Mouse (Mus musculus): ENCODE data around the gene Sem1. TPM values are rescaled to one million over a fixed set of nuclear protein-coding genes. Genes with fewer than 3 reads are reported as not detected.
A peak's percentile ranks its signal among the peaks of the same experiment; 100 is the strongest.
"Not testable (repeated sequence)": the region's sequence is repeated elsewhere in the genome, so short reads cannot be mapped to it uniquely, and the experiment has no call there.

Gene Sem1
- polyA plus RNA-seq, 1 experiment from 2014 or later, result 218 TPM

DNA sequence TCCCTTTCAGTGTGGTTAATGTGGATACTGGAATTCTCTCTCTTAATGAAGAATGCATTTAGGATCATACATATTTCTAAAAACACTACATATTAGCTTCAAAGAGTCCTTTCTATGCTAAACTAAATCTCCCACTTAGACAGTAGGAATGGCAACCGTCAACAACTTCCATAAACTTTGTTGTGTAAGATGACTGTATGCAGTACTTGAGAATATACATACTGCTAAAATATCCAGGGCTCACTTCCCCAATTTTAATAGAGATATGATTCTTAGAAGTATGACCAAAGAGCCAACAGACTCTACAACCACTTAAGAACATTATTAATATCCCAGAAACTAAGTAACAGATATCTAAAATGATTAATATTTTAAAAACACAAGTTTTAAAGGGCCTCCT lies 20.8 kb downstream of the Sem1 start:
- Histone ChIP-seq H3K36me3 (peaks cover 19% of the 10 kb centered on the region), H3K4me2 (replicated peaks) (no peak overlapping the region), H3K27ac (no peak overlapping the region), H3K9me3 (replicated peaks) (no peaks in the 10 kb centered on the region), H3K4me3 (no peak overlapping the region), H3K27me3 (no peaks in the 10 kb centered on the region), H3K4me1 (no peaks in the 10 kb centered on the region), H3K9ac (no peak overlapping the region)
- no peak for ATAC-seq (ENCODE audit: low FRiP score)
- WGBS, result 100% methylated on average over 1 of the region's 1 CpGs

GRCm38 (mm10) chr6:6552006-6552405 lies 26.5 kb downstream of the Sem1 start:
- Histone ChIP-seq H3K36me3 (peaks cover 15% of the 10 kb centered on the region), H3K4me2 (replicated peaks) (no peak overlapping the region), H3K27me3 (no peaks in the 10 kb centered on the region), H3K4me3 (no peak overlapping the region), H3K9me3 (replicated peaks) (no peaks in the 10 kb centered on the region), H3K4me1 (no peaks in the 10 kb centered on the region), H3K27ac (no peak overlapping the region), H3K9ac (no peak overlapping the region)
- ATAC-seq (ENCODE audit: low FRiP score), result no peak
- WGBS, result 73% methylated on average over 6 of the region's 6 CpGs

GRCm38 (mm10) chr6:6547997-6548396 lies 30.5 kb downstream of the Sem1 start:
- Histone ChIP-seq H3K4me2 (replicated peaks) (no peak overlapping the region), H3K4me1 (no peaks in the 10 kb centered on the region), H3K4me3 (no peak overlapping the region), H3K36me3 (no peaks in the 10 kb centered on the region), H3K9ac (no peak overlapping the region), H3K27ac (no peak overlapping the region), H3K9me3 (replicated peaks) (no peaks in the 10 kb centered on the region), H3K27me3 (no peaks in the 10 kb centered on the region)
- ATAC-seq (ENCODE audit: low FRiP score), result no peak
- WGBS, result 79% methylated on average over 5 of the region's 5 CpGs

- H3K27ac ChIP-seq, result no peak overlapping the region
- 88% methylated on average over 4 of the region's 4 CpGs for WGBS
- no peak for ATAC-seq (ENCODE audit: low FRiP score)
- H3K4me1 ChIP-seq, result no peaks in the 10 kb centered on the region
- no peaks in the 10 kb centered on the region for H3K36me3 ChIP-seq
- H3K4me3 ChIP-seq, result no peak overlapping the region
- H3K4me2 ChIP-seq (replicated peaks), result no peak overlapping the region
- no peaks in the 10 kb centered on the region for H3K9me3 ChIP-seq (replicated peaks)
- 0 out of 2 replicates have a peak, but pooled peaks cover 3% of the 10 kb centered on the region for H3K27me3 ChIP-seq
- no peak overlapping the region for H3K9ac ChIP-seq
Observed at GRCm38 (mm10) chr6:6544255-6544645, 34.2 kb downstream of the Sem1 start.

DNA sequence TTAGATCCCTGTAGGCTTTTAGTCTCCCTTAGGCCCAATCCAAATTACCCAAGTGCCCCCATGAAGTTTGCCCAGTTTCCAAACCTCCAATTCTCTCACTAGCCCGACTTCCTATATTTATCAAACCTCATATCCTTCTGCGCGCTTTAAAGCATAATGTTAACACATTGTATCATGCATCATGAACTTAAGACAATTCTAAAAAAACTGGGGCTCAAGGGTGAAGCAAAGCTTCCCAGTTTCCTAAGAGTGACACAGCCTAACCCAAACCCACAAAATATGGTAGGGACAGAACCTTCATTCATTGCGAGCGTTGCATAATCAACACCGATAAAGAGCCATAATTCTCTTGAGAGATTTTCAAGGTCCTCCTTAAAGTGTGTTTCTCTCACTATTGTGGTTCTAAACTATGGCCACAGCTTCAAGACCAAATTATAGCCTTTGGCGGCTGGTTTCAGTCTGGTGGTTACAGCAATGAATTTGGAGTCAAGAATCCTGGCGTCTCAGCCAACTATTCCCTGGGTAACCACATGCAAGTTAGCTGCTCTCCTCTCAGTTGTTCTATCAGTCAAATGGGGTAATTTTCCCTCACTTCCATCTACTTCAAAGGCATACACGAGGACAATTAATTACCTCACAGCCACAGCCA lies 34.7 kb downstream of the Sem1 start:
- Histone ChIP-seq H3K27me3 (0 out of 2 replicates have a peak, but pooled peaks cover 3% of the 10 kb centered on the region), H3K4me3 (no peak overlapping the region), H3K36me3 (no peaks in the 10 kb centered on the region), H3K4me2 (replicated peaks) (no peak overlapping the region), H3K9me3 (replicated peaks) (no peaks in the 10 kb centered on the region), H3K9ac (no peak overlapping the region), H3K27ac (no peak overlapping the region), H3K4me1 (no peaks in the 10 kb centered on the region)
- 93% methylated on average over 9 of the region's 9 CpGs for WGBS
- no peak for ATAC-seq (ENCODE audit: low FRiP score)

DNA sequence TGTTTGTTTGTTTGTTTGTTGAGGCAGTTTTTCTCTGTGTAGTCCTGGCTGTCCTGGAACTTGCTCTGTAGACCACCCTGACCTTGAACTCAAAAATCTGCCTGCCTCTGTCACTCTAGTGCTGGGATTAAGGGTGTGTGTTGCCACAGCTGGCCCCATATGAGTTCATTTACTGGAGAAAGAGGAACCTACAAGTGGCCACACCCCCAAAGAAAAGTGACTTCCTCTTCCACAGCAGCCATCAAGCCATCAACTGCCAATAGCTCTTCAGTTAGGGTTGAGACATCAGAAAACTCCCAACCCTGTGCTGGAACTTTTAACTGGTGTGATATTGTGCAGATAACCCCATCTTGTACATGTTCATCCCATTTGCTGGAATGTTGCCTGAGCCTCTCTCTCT lies 36.3 kb downstream of the Sem1 start:
- Histone ChIP-seq H3K27me3 (0 out of 2 replicates have a peak, but pooled peaks cover 3% of the 10 kb centered on the region), H3K9me3 (replicated peaks) (no peaks in the 10 kb centered on the region)
- no peak for ATAC-seq (ENCODE audit: low FRiP score)

GRCm38 (mm10) chr6:6536781-6537466 lies 41.5 kb downstream of the Sem1 start:
- no peaks in the 10 kb centered on the region for H3K9me3 ChIP-seq (replicated peaks)
- H3K36me3 ChIP-seq, result no peaks in the 10 kb centered on the region
- peaks cover 17% of the 10 kb centered on the region for H3K27me3 ChIP-seq
- no peak overlapping the region for H3K4me2 ChIP-seq (replicated peaks)
- 34% methylated on average over 5 of the region's 5 CpGs for WGBS
- H3K4me3 ChIP-seq, result no peak overlapping the region
- H3K4me1 ChIP-seq, result no peaks in the 10 kb centered on the region
- H3K27ac ChIP-seq, result no peak overlapping the region
- no peak overlapping the region for H3K9ac ChIP-seq
- peak; percentile 58 for ATAC-seq (ENCODE audit: low FRiP score)

More for the DNA sequence above, 36.3 kb downstream of the Sem1 start:
- no peaks in the 10 kb centered on the region for H3K36me3 ChIP-seq
- no peaks in the 10 kb centered on the region for H3K4me1 ChIP-seq
- no peak overlapping the region for H3K4me3 ChIP-seq
- no peak overlapping the region for H3K4me2 ChIP-seq (replicated peaks)
- H3K27ac ChIP-seq, result no peak overlapping the region
- no peak overlapping the region for H3K9ac ChIP-seq

GRCm38 (mm10) chr6:6536359-6536758 lies 42.1 kb downstream of the Sem1 start:
- ATAC-seq (ENCODE audit: low FRiP score); H3K4me2 ChIP-seq (replicated peaks); H3K9ac ChIP-seq; H3K4me3 ChIP-seq; H3K4me1 ChIP-seq; H3K36me3 ChIP-seq; H3K9me3 ChIP-seq (replicated peaks); H3K27ac ChIP-seq: not testable (repeated sequence)
- peaks cover 21% of the 10 kb centered on the region for H3K27me3 ChIP-seq
- 66% methylated on average over 5 of the region's 5 CpGs for WGBS
